Mouse (Mus musculus) neural tube, embryonic 15.5 days (tissue): ENCODE data around the gene Shb. TPM values are rescaled to one million over a fixed set of nuclear protein-coding genes. Genes with fewer than 3 reads are reported as not detected.

Source experiments
- ATAC-seq: fragments of 200-750 bp; cut with Nextera tagmentation; 2 replicates; pipeline ENCODE4 v1.8.0; 2017; ENCODE audit warnings: mild to moderate bottlenecking, moderate TSS enrichment, moderate library complexity; ENCODE audit not compliant: low FRiP score
- H3K27ac ChIP-seq: fragments of 300-500 bp; sonication (generic); replicated peaks from 2 replicates; pipeline ENCODE4 v1.5.1; 2015; ENCODE audit warnings: mild to moderate bottlenecking, inconsistent platforms
- H3K27me3 ChIP-seq: fragments of 300-500 bp; sonication (generic); replicated peaks from 2 replicates; pipeline ENCODE4 v1.6.1; 2015; ENCODE audit warnings: inconsistent platforms
- H3K36me3 ChIP-seq: fragments of 300-500 bp; sonication (generic); 2 replicates; pipeline ENCODE4 v1.6.1; 2015; ENCODE audit warnings: inconsistent platforms
- H3K4me1 ChIP-seq: fragments of 300-500 bp; sonication (generic); 2 replicates; pipeline ENCODE4 v1.6.1; 2015; ENCODE audit warnings: inconsistent platforms
- H3K4me2 ChIP-seq: fragments of 300-500 bp; sonication (generic); 2 replicates; pipeline ENCODE4 v1.6.1; 2015; ENCODE audit warnings: inconsistent platforms, mild to moderate bottlenecking, moderate library complexity
- H3K4me3 ChIP-seq: fragments of 300-500 bp; sonication (generic); replicated peaks from 2 replicates; pipeline ENCODE4 v1.5.1; 2015; ENCODE audit warnings: mild to moderate bottlenecking, inconsistent platforms
- H3K9ac ChIP-seq: fragments of 300-500 bp; sonication (generic); replicated peaks from 2 replicates; pipeline ENCODE4 v1.6.1; 2015; ENCODE audit warnings: mild to moderate bottlenecking, inconsistent platforms
- H3K9me3 ChIP-seq: fragments of 300-500 bp; sonication (generic); replicated peaks from 2 replicates; pipeline ENCODE4 v1.6.1; 2016; ENCODE audit warnings: inconsistent platforms
- WGBS: fragments of 180-500 bp; shearing (Covaris S2); methylation state at CpG from one replicate; pipeline ENCODE4 v1.1.7; 2015; ENCODE audit warnings: mixed read lengths; 5-methylcytosine and 5-hydroxymethylcytosine counted together
- polyA plus RNA-seq: library from polyadenylated mRNA; unstranded; fragments of >200 nt; fragmentation: Nextera tagmentation; extraction: Ambion mirVana; gene quantifications from 2 replicates; pipeline ENCODE4 v1.2.1, GENCODE M21; 2015

Gene Shb
- polyA plus RNA-seq, 1 experiment from 2014 or later: 3.9 TPM

GRCm38 (mm10) chr4:45474131-45474530 is 58.1 kb downstream of the Shb start:
- Histone ChIP-seq H3K36me3 (no peaks in the 10 kb centered on the region), H3K4me3 (no peak overlapping the region), H3K9ac (no peak overlapping the region), H3K9me3 (no peaks in the 10 kb centered on the region), H3K27ac (no peak overlapping the region), H3K27me3 (no peaks in the 10 kb centered on the region), H3K4me1 (peaks cover 55% of the 10 kb centered on the region), H3K4me2 (no peak overlapping the region)
- 92% methylated on average over 4 of the region's 4 CpGs for WGBS
- no peak for ATAC-seq

GRCm38 (mm10) chr4:45473129-45473528 is 59.1 kb downstream of the Shb start:
- ATAC-seq: peak; percentile 55
- H3K27me3 ChIP-seq: no peaks in the 10 kb centered on the region
- no peaks in the 10 kb centered on the region for H3K36me3 ChIP-seq
- no peaks in the 10 kb centered on the region for H3K9me3 ChIP-seq
- peaks cover 45% of the 10 kb centered on the region for H3K4me1 ChIP-seq
- H3K4me2 ChIP-seq: no peak overlapping the region
- 18% methylated on average over 11 of the region's 11 CpGs for WGBS
- peak overlapping the region; percentile 13; the same call in 1 of the 2 replicates for H3K27ac ChIP-seq
- H3K4me3 ChIP-seq: no peak overlapping the region
- H3K9ac ChIP-seq: no peak overlapping the region

GRCm38 (mm10) chr4:45472706-45473105 is 59.6 kb downstream of the Shb start:
- H3K27ac ChIP-seq: peak overlapping the region; percentile 13
- H3K4me3 ChIP-seq: no peak overlapping the region
- peaks cover 41% of the 10 kb centered on the region for H3K4me1 ChIP-seq
- ATAC-seq: no peak
- no peak overlapping the region for H3K4me2 ChIP-seq
- WGBS: 27% methylated on average over 6 of the region's 6 CpGs
- no peaks in the 10 kb centered on the region for H3K36me3 ChIP-seq
- no peak overlapping the region for H3K9ac ChIP-seq
- H3K9me3 ChIP-seq: no peaks in the 10 kb centered on the region
- H3K27me3 ChIP-seq: no peaks in the 10 kb centered on the region

- 73% methylated on average over 11 of the region's 11 CpGs for WGBS
- H3K4me1 ChIP-seq: peaks cover 41% of the 10 kb centered on the region
Observed at GRCm38 (mm10) chr4:45471654-45472556, 60.4 kb downstream of the Shb start.

GRCm38 (mm10) chr4:45469057-45469456 is 63.2 kb downstream of the Shb start:
- no peaks in the 10 kb centered on the region for H3K36me3 ChIP-seq
- H3K4me2 ChIP-seq: no peak overlapping the region
- H3K4me3 ChIP-seq: no peak overlapping the region
- no peak overlapping the region for H3K9ac ChIP-seq
- no peak for ATAC-seq
- H3K9me3 ChIP-seq: no peaks in the 10 kb centered on the region
- H3K27me3 ChIP-seq: no peaks in the 10 kb centered on the region
- peaks cover 36% of the 10 kb centered on the region for H3K4me1 ChIP-seq
- WGBS: 80% methylated on average over 6 of the region's 6 CpGs
- H3K27ac ChIP-seq: no peak overlapping the region

More at GRCm38 (mm10) chr4:45471654-45472556, 60.4 kb downstream of the Shb start:
- ATAC-seq: no peak
- H3K4me2 ChIP-seq: no peak overlapping the region
- H3K27ac ChIP-seq: peak overlapping the region; percentile 13
- no peaks in the 10 kb centered on the region for H3K9me3 ChIP-seq
- no peak overlapping the region for H3K9ac ChIP-seq
- H3K36me3 ChIP-seq: no peaks in the 10 kb centered on the region
- no peaks in the 10 kb centered on the region for H3K27me3 ChIP-seq
- no peak overlapping the region for H3K4me3 ChIP-seq

- Histone ChIP-seq H3K4me3 (no peak overlapping the region), H3K9ac (no peak overlapping the region), H3K4me2 (no peak overlapping the region), H3K9me3 (no peaks in the 10 kb centered on the region), H3K4me1 (peaks cover 30% of the 10 kb centered on the region), H3K27ac (no peak overlapping the region), H3K36me3 (no peaks in the 10 kb centered on the region), H3K27me3 (no peaks in the 10 kb centered on the region)
- ATAC-seq: no peak
- WGBS: 93% methylated on average over 6 of the region's 6 CpGs
Observed at GRCm38 (mm10) chr4:45468507-45468906, 63.8 kb downstream of the Shb start.

- H3K4me2 ChIP-seq: no peak overlapping the region
- WGBS: 70% methylated on average over 12 of the region's 12 CpGs
- H3K9me3 ChIP-seq: no peaks in the 10 kb centered on the region
- peaks cover 18% of the 10 kb centered on the region for H3K4me1 ChIP-seq
- H3K9ac ChIP-seq: no peak overlapping the region
- no peak overlapping the region for H3K27ac ChIP-seq
- no peak for ATAC-seq
- no peaks in the 10 kb centered on the region for H3K36me3 ChIP-seq
- H3K4me3 ChIP-seq: no peak overlapping the region
- no peaks in the 10 kb centered on the region for H3K27me3 ChIP-seq
Observed at GRCm38 (mm10) chr4:45467115-45467912, 65.0 kb downstream of the Shb start.

- Histone ChIP-seq H3K4me2 (no peak overlapping the region), H3K9me3 (no peaks in the 10 kb centered on the region), H3K9ac (no peak overlapping the region), H3K36me3 (no peaks in the 10 kb centered on the region), H3K4me3 (no peak overlapping the region), H3K27me3 (no peaks in the 10 kb centered on the region), H3K27ac (no peak overlapping the region), H3K4me1 (peaks cover 16% of the 10 kb centered on the region)
- WGBS: 76% methylated on average over 9 of the region's 9 CpGs
- ATAC-seq: no peak
Observed at GRCm38 (mm10) chr4:45464941-45465340, 67.3 kb downstream of the Shb start.

GRCm38 (mm10) chr4:45464528-45464927 is 67.7 kb downstream of the Shb start:
- WGBS: 82% methylated on average over 12 of the region's 12 CpGs
- Histone ChIP-seq H3K9me3 (no peaks in the 10 kb centered on the region), H3K9ac (no peak overlapping the region), H3K4me2 (no peak overlapping the region), H3K4me3 (no peak overlapping the region), H3K4me1 (peaks cover 16% of the 10 kb centered on the region), H3K36me3 (no peaks in the 10 kb centered on the region), H3K27me3 (no peaks in the 10 kb centered on the region), H3K27ac (no peak overlapping the region)
- no peak for ATAC-seq

GRCm38 (mm10) chr4:45464123-45464522 is 68.1 kb downstream of the Shb start:
- Histone ChIP-seq H3K27ac (no peak overlapping the region), H3K4me3 (no peak overlapping the region), H3K9me3 (no peaks in the 10 kb centered on the region), H3K4me1 (peaks cover 16% of the 10 kb centered on the region), H3K9ac (no peak overlapping the region), H3K27me3 (no peaks in the 10 kb centered on the region), H3K4me2 (no peak overlapping the region), H3K36me3 (no peaks in the 10 kb centered on the region)
- WGBS: 93% methylated on average over 3 of the region's 3 CpGs
- no peak for ATAC-seq

GRCm38 (mm10) chr4:45462628-45463027 is 69.6 kb downstream of the Shb start:
- no peak overlapping the region for H3K27ac ChIP-seq
- no peak overlapping the region for H3K4me3 ChIP-seq
- H3K9ac ChIP-seq: no peak overlapping the region
- H3K4me1 ChIP-seq: peaks cover 15% of the 10 kb centered on the region
- no peak for ATAC-seq
- H3K36me3 ChIP-seq: no peaks in the 10 kb centered on the region
- H3K9me3 ChIP-seq: no peaks in the 10 kb centered on the region
- no peak overlapping the region for H3K4me2 ChIP-seq
- 93% methylated on average over 5 of the region's 5 CpGs for WGBS
- no peaks in the 10 kb centered on the region for H3K27me3 ChIP-seq

GRCm38 (mm10) chr4:45461661-45462060 is 70.6 kb downstream of the Shb start:
- no peak overlapping the region for H3K4me2 ChIP-seq
- peaks cover 5% of the 10 kb centered on the region for H3K4me1 ChIP-seq
- no peak for ATAC-seq
- WGBS: 37% methylated on average over 7 of the region's 7 CpGs
- no peak overlapping the region for H3K9ac ChIP-seq
- H3K4me3 ChIP-seq: no peak overlapping the region
- H3K27me3 ChIP-seq: no peaks in the 10 kb centered on the region
- no peak overlapping the region for H3K27ac ChIP-seq
- H3K9me3 ChIP-seq: no peaks in the 10 kb centered on the region
- no peaks in the 10 kb centered on the region for H3K36me3 ChIP-seq
